Mouse (Mus musculus): ENCODE data around the gene Mycbp2. TPM values are rescaled to one million over a fixed set of nuclear protein-coding genes. Genes with fewer than 3 reads are reported as not detected.

Gene Mycbp2
- total RNA-seq, 4 experiments from 2014 or later = 148 to 185 (median 165) TPM

DNA sequence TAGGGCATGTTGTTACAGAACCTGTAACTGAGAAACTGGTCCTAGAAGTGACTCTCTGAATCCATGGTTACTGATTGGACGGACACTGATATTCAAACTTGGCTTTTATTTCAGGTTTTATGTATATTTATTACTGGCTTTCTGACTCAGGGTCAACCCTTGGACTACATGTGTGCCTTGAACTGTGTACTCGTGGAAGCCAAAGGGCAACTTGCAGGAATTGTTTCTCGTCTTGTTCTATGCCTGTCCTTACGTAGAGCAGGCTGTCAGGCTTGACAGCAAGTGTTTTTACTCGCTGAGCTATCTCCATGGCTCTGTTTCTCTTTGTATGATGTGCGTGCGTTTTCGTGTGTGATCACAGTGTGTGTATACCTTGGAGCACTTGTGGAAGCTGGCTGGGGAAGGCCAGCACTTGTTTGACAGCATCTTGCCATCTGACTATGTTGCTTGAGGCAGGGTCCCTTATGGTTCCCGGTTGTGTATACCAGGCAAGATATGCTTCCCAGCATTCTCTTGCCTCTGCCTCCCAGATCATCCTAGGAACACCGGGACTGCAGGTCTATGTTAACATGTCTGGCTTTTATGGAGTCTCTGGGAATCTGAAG, 243.8 kb downstream of the Mycbp2 start:
- DNase-seq (ENCODE audit: low spot score in 2 of 2) = no peak

DNA sequence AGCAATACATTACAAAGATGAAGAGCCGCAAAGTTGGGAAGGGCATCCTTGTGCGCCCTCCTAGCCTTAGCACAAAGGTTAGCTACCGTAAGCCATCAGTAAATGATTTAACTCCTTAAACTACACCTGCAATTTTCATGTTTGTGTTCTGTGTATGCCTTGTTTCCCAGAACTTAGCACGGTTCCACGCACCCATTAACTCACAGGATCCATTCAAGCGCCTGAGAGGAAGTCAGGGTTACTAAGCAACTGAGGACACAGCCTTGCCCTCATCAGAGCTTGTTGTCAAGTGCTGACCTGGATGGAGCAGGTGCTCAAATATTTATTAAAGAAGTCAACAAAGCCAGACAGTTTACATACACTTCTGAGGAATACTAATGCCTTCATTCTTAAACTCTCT, 244.4 kb downstream of the Mycbp2 start:
- no peak for DNase-seq (ENCODE audit: low spot score in 2 of 2)

DNA sequence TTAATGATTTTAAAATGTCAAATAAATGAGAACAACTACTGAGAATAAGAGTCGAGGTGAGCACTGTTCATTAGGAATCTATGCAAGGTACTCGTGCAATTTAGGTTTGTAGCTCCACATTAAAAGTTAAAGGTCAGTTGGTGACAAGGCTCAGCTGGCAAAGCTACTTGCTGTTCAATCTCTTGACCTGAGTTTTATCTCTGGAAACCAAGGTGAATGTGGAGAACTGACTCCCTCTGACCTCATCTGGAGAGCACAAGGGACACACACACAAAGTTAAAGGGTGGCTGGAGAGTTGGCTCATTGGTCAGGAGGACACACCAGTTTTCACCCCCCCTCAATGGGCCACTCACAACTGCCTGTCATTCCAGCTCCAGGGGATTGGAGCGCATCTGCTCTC, 245.4 kb downstream of the Mycbp2 start:
- DNase-seq (ENCODE audit: low spot score in 2 of 2) = no peak

DNA sequence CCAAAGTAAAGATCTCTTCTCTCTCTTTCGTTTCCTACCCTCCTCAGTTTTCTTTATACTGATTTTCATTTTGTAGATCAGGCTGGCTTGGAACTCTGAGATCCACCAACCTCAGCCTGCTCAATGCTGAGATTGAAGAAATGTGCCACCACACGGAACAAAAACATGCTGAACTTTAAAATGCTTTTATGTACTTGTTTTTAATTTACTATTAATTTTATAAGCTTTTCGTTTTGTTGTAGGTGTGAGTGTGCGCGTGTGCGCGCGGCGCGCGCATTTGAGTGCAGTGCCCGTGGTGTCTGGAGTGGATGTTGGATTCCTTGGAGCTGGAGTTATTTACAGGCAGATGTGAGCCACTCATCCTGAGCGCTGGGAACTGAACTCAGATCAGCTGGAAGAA, 246.3 kb downstream of the Mycbp2 start:
- no peak for DNase-seq (ENCODE audit: low spot score in 2 of 2)

DNA sequence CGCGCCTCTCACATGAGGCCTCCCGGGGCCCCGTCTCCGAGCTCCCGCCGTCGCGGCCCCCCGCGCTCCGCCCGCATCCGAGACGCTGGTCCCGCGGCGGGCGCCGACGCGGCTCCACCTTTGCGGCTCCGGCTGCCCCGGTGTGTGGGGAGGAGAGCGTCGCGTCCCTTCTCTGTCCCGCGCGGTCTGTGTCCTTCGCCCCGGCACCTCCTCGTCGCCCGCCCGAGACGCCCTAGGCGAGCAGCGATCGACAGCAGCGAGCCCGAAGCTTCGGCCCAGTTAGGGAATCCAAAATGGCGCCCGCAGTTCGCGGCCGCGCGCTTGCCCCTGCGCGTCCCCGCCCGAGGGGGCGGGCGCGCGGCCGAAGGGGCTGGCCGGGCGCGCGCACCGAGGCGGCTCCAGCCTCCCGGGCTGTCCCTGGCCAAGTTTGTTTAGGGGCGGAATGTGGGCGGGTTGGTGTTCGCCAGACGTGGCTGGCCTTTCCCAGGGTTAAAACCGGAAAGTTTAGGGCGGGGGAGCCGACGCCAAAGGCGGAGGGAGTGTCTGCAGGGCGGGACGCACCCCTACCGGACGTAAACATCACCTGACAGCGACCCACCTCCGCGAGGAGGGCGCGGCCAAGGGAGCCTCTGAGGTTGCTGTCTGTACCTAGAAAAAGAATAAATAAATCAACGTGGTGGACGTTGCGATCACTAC, 247.2 kb downstream of the Mycbp2 start, which contains the start of gene Fbxl3:
Gene Fbxl3, minus strand, starts transcription at position 329 of the 696 bp plus-strand sequence.
- DNase-seq (ENCODE audit: low spot score in 2 of 2) = peak; percentile 75 to 82

DNA sequence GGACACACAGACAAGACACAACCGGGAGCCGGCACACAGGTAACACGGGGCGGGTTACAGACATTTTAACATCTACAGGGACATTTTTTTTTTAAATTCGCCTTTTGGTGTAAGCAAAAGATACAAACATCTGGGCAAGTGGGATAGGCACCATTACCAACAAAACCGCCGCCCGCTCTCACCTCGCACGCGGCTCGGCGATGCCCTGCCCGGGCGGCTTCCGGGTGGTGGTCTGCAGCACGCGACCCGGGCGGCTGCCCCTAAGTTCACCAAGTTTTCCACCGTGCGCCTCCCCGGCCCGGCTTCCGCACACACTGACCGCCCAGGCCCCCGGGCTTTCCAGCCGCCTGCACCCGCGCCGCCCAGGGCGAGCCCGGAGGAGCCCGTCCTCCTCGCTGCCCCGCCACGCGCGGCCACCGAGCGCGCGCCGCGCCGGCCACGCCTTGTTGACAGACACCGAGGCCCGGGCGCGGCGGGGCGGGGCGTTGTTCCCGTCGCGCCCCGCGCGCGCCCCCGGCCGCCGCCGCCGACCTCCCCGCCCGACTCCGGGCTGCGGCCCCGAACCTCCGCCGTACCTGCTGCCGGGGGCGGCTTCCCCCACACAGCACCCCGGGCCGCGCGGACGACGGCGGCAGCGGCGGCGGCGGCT, 247.9 kb downstream of the Mycbp2 start:
- peak in 1 of 2 experiments; percentile 64 for DNase-seq (ENCODE audit: low spot score in 2 of 2)

DNA sequence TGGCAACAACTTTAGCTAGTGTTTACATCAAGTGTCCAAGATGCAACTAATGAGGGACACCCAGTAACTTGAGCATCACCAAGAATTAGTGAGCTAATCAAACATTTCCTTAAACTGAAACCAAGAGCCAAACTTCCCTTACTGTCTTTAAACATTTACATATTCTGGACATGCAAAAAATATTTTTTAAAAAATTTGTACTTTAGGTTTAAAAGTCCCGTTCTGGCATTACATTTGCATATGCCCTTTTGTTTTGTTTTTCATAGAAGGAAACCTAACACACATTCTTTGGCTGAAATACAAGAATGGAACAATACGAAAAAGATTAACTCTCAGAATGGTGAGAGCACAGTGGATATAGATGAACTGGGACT, 248.4 kb downstream of the Mycbp2 start:
- DNase-seq (ENCODE audit: low spot score in 2 of 2) = no peak

DNA sequence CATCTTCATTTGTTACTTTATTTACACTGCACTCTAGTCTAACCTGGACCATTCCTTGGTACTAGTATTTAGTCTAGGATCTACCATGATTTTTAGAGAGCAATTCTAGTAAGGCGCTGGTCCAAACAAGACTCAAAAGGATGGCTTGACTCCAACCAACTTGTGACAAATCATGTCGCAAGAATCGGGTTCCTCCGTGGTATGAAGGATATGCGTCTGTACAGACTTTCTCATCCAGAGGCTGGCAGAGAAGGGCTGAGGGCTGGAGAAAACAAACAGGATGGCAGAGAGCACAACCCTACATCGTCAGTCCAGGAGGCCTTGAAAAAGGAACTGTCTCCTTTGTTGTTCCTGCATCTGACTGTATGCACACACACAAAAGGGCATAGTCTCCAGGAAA, 250.0 kb downstream of the Mycbp2 start:
- DNase-seq (ENCODE audit: low spot score in 2 of 2) = no peak

DNA sequence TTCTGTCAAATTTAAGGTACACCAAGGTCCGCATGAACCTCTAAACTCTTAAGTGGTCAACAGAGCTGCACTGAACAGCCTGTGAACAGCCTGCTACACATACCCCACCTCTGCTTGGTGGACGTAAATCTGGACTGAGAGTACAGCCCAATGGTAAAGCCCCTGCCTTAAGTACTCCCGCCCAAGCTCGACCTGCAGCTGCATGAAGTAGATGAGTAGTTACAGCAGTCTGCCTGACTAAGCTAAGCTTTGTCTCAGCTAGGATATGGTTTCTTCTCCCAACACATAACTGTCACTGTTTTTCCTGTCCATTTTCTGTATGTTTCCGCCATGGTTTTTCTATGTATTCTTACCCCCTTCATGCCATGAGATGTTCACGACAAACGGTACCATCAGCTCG, 250.8 kb downstream of the Mycbp2 start:
- DNase-seq (ENCODE audit: low spot score in 2 of 2) = no peak

DNA sequence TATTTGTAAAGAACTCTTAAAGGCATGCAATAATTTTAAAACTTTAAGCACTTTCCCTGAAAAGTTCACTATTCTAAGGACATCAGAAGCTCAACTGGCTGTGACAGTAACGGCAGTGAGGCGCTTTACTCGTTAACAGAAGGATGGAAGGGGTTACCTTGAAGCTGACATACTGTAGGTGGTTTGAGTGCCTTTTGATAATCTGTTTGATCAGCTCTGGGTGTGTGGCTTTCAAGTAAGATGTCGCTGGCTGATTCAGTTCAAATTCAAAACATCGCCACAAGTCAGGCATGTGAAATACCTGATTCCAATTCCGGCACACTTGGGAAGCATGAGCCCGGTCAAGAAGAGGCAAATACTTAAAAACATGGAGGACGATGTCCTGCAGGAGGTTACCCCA, 251.6 kb downstream of the Mycbp2 start:
- no peak for DNase-seq (ENCODE audit: low spot score in 2 of 2)

DNA sequence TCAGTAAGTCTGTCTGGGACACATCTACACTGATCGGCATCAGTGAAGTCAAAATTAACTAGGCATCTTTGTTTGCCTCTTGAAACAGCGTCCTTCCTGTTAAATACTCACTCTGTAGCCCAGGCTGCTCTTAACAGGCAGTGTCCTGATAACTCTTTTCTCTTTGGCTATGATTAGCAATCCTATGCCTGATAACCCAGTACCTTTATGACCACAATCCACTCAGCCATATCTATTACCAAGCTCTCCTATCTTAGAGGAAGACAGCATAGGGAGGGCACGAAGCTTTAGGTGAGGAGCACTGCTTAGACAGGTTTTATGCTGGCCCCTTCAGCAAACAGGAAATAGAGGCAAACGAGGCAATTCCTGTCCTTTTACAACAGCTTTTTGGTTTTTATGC, 252.9 kb downstream of the Mycbp2 start:
- no peak for DNase-seq (ENCODE audit: low spot score in 2 of 2)

DNA sequence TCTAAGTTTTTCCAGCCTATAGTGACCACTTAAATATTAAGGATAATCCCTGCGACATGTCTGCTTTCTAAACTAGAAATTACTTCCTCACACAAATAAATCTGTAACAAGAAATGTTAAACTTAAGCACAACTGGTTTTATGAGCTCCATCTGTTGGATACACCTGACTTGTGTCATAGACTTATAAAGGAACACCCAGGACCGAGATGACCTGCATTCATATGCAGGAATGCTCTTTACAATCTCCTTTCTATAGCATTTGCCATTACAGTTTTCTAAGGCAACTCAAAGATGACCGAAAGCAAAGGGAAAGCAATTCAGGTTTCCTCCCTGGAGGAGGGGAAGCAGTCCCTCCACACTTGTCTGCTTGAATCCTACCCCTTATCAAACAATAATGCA, 253.4 kb downstream of the Mycbp2 start:
- no peak for DNase-seq (ENCODE audit: low spot score in 2 of 2)

DNA sequence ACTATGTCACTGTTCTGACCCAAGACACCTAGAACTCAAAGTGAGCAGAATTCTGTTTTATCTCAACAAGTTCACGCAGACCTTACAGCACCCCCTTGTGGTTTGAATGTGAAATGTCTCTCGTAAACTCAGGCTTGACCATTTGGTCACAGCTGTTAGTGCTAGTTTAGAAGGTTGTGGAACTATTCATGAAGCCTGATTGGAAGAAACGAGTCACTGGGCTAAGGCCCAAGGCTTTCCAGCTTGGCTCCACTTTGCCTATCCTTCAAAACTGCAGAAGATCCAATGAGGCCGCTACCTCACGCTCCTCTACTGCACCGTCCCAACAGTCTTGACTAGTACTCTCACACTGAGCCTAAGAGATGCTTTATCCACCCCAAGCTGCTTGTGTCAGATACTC, 258.0 kb downstream of the Mycbp2 start:
- DNase-seq (ENCODE audit: low spot score in 2 of 2) = no peak

DNA sequence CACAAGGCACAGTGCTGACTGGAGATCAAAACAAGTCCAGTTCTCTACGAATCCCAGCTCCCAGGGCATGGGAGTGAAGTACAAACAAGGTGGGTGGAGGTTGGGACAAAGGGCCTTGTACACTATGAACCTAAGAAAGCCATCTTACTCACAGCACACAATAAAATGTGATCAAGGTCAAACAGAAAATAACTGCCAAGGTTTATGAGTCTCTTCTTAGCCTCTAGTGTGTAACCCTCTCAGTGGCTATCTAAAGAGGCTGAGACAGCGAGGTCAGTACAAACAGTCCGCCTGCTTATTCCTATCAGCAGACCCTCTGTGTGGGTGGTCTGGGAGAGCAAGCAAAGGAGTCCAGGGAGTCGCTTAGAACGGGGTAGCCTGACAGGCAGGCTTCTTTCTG, 258.8 kb downstream of the Mycbp2 start:
- no peak for DNase-seq (ENCODE audit: low spot score in 2 of 2)

DNA sequence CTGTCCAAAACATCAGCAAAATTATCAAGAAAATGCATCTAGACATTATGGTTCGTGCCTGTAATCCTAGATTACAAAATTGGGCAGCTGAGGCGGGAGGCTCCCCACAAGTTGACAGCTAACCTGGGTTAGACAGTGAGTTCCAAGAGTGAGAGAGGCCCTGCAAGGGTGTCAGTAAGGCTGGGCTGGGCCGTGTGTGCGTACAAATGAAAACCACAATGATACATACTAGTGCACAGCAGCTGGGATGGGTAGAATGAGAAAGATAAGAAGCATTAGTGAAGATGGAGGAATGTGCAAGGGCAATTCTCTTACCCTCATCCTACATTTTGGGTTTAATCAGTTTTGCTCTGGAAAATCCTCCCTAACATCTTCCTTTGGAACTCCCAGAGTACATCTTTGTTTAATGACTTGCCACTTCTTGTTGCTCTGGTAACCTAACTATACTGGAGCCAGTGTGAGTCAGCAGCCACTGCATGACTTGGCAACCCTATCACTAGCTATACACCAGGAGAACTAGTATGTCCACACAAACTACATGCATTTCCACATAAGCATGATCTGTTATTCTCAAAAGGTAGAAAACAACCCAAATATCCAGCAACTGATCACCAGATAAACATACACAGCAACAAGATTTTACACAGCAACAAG, 259.8 kb downstream of the Mycbp2 start:
- no peak for DNase-seq (ENCODE audit: low spot score in 2 of 2)

DNA sequence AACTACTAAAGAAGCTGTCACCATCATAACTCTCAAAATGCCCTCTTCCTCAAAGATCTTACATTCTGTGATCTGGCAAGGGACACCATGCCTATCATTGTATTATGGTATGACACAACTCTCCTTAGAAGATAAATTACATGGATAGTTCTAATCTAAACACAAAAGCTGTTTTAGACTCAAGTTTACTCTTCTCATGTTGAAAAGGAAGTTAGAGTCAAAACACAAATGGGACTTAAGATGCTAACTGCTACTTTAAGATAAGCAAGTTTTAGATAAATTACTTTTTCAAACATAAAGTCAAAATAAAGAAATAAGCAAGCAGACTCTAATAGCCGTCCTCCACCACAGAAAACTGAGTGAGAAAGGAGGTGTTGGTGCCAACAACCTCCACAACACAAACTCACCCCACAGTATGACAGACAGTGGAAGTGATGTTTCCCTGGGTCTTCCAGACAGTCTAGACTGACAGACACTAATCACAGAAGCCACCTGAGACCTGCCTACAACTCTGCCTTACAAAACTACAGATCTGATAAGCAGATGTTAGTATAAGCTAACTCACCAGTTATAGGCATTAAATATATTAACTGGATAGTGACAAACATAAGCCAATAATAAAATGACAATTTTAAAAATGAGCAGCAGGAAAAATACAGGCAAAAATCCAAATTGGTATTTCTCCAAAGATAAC, 260.6 kb downstream of the Mycbp2 start:
- no peak for DNase-seq (ENCODE audit: low spot score in 2 of 2)

DNA sequence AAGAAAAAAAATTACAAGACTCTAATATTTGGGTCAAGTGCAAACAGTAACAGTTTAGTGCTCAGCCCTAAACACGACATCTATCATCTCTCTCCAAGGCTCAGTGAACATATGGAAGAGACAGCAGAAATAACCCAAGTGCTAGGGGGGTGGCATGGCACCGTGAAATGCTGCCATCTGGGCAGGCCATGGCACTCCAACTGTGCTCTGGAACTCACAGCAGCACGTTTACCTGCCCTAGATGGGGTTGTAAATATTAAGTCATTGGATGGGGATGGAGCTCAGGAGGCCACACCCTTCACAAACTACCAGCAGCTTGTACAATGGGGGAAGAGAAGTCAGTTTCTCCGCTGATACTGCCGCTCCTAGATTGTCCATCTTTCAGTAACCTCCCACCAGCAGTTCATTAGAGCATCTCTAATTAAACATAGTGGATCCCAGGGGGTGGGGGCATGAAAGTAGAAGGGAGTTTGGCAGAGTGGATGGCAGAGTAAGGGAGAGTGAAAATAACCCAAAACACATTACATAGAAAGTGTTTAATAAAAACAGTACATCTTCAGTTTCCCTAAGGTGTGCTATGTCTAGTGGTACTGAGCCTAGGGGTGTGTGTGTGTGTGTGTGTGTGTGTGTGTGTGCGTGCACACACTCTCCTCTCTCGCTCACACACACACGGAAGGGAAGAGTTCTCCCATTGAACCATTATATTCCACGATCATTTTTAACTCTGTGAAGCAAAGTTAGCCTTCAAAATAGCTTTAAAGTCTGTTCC, 267.2 kb downstream of the Mycbp2 start:
- DNase-seq (ENCODE audit: low spot score in 2 of 2) = peak in 1 of 2 experiments; percentile 39

DNA sequence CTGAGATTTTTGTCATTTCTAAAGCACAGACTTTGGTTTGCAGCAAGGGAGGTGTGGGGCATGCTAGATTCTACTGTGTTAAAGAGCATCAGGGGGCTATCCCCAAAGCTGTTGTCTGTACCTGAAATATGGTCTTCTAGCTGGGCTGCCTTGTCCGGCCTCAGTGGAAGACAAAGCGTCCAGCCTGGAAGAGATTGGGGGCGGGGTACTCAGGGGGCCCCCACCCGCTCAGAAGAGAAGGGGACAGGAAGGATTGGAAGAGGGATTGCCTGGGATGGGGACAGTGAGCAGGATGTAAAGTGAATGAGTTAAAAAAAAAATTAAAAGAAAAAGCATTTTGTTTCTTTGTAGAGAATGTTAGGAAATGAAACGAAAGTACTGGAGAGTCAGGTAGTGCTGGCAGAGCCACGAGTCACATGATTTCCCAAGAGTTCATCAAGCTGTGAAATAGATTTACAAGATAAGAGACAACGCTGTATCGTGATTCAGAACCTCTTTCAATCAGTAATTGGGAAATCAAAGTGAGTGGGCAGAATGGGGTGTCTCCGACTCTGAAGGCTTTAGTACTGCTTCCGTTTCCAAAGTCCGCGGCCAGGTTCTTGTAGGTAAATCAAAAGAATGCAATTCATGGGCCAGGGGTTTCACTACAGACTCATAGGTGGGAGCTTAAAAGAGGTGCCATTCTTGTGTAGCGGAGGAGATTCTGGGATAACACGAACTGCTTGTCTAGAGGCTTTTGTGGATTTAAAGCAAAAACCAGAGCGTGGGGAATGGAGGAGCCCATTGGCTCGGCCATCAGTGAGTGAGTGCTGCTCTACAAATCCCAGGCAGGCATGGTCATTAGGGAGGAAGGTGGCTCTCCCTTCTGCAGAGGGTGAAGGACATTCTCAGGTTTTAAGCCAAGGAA, 268.4 kb downstream of the Mycbp2 start:
- no peak for DNase-seq (ENCODE audit: low spot score in 2 of 2)

DNA sequence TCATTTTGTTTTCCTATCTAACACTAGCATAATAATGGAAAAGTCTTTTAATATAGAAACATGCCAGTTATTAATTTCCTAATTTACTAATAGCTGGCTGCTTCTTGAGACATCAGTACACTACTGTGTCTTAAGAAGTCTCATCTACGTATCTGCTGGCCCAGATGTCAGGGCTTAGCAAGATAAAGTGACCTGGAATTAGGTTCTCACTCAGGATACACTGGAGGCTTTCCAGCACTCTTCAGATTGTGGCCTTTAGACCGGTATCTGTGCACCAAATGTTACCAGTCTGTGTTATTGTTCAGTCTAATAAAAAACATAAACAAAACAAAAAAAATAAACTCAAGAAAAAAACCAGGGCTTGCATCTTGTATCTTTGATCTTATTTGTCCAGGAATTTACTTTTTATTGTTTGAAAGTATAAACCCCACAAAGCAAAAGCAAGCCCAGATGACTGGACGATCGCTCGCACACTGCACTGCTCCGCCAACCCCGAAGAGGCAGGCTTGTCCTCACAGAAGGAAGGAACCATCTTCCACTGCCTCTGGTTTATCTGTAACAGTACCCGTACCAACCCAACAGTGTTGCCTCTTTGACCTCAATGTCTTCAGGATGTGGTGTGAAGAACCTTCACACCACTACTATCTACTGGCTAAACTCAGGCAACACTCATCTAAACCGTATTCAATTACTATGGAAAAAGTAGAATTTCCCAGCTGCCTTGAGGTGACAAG, 269.2 kb downstream of the Mycbp2 start:
- no peak for DNase-seq (ENCODE audit: low spot score in 2 of 2)

All from layer of hippocampus, adult 8-10 months (tissue).